Mouse (Mus musculus) hindbrain, embryonic 16.5 days (tissue): ENCODE results near the gene Gm10974. TPM values are rescaled to one million over a fixed set of nuclear protein-coding genes. Genes with fewer than 3 reads are reported as not detected.

Experiments
- ATAC-seq: fragments of 200-750 bp; cut with Nextera tagmentation; 2 replicates; pipeline ENCODE4 v1.8.0; 2017; ENCODE audit warnings: moderate TSS enrichment, moderate library complexity
- H3K27ac ChIP-seq: fragments of 300-500 bp; sonication (generic); 2 replicates; pipeline ENCODE4 v1.5.1; 2014; ENCODE audit warnings: low read depth, mild to moderate bottlenecking, control low read depth, low read length, moderate library complexity
- H3K27me3 ChIP-seq: fragments of 300-500 bp; sonication (generic); replicated peaks from 2 replicates; pipeline ENCODE4 v1.6.1; 2014; ENCODE audit warnings: low read length; ENCODE audit not compliant: control insufficient read depth, insufficient read depth
- H3K36me3 ChIP-seq: fragments of 300-500 bp; sonication (generic); 2 replicates; pipeline ENCODE4 v1.6.1; 2014; ENCODE audit warnings: mild to moderate bottlenecking, low read length, moderate library complexity, mixed read lengths; ENCODE audit not compliant: control insufficient read depth, insufficient read depth
- H3K4me1 ChIP-seq: fragments of 300-500 bp; sonication (generic); 2 replicates; pipeline ENCODE4 v1.6.1; 2014; ENCODE audit warnings: low read depth, low read length; ENCODE audit not compliant: control insufficient read depth, insufficient read depth
- H3K4me2 ChIP-seq: fragments of 300-500 bp; sonication (generic); 2 replicates; pipeline ENCODE4 v1.6.1; 2014; ENCODE audit warnings: mild to moderate bottlenecking, low read length, control low read depth, moderate library complexity
- H3K4me3 ChIP-seq: fragments of 300-500 bp; sonication (generic); 2 replicates; pipeline ENCODE4 v1.5.1; 2014; ENCODE audit warnings: mild to moderate bottlenecking, low read length, control low read depth, moderate library complexity
- H3K9ac ChIP-seq: fragments of 300-500 bp; sonication (generic); 2 replicates; pipeline ENCODE4 v1.6.1; 2014; ENCODE audit warnings: low read depth, mild to moderate bottlenecking, control low read depth, low read length, moderate library complexity
- H3K9me3 ChIP-seq: fragments of 300-500 bp; sonication (generic); 2 replicates; pipeline ENCODE4 v1.6.1; 2014; ENCODE audit warnings: mild to moderate bottlenecking, low read length, moderate library complexity; ENCODE audit not compliant: control insufficient read depth
- WGBS: fragments of 180-500 bp; shearing (Covaris S2); extraction: QIAGEN DNeasy Blood & Tissue Kit; methylation state at CpG from one replicate; pipeline ENCODE4 v1.1.7; 2014; 5-methylcytosine and 5-hydroxymethylcytosine counted together
- polyA plus RNA-seq: library from polyadenylated mRNA; unstranded; fragments of >200 nt; fragmentation: Nextera tagmentation; extraction: Ambion mirVana; gene quantifications from 2 replicates; pipeline ENCODE4 v1.2.1, GENCODE M21; 2015

The Gm10974 gene
- polyA plus RNA-seq, 1 experiment from 2014 or later, result not detected

GRCm38 (mm10) chr7:66351074-66351473 lies 14.6 kb upstream of the Gm10974 start:
- Histone ChIP-seq H3K4me3 (no peak overlapping the region), H3K36me3 (no peaks in the 10 kb centered on the region), H3K4me2 (no peak overlapping the region), H3K27me3 (no peaks in the 10 kb centered on the region), H3K27ac (no peak overlapping the region), H3K4me1 (peaks cover 4% of the 10 kb centered on the region; the same call in 1 of the 2 replicates), H3K9me3 (no peaks in the 10 kb centered on the region), H3K9ac (no peak overlapping the region)
- WGBS, result 86% methylated on average over 4 of the region's 4 CpGs
- no peak for ATAC-seq

- no peak overlapping the region for H3K4me2 ChIP-seq
- H3K36me3 ChIP-seq, result no peaks in the 10 kb centered on the region
- no peak overlapping the region for H3K4me3 ChIP-seq
- H3K9me3 ChIP-seq, result no peaks in the 10 kb centered on the region
- no peaks in the 10 kb centered on the region for H3K27me3 ChIP-seq
- no peak for ATAC-seq
- WGBS, result 72% methylated on average over 3 of the region's 3 CpGs
- H3K4me1 ChIP-seq, result no peaks in the 10 kb centered on the region
- no peak overlapping the region for H3K27ac ChIP-seq
- no peak overlapping the region for H3K9ac ChIP-seq
These were observed 10.8 kb upstream of the Gm10974 start for GRCm38 (mm10) chr7:66354911-66355310.

GRCm38 (mm10) chr7:66355791-66356522 lies 9.7 kb upstream of the Gm10974 start:
- H3K36me3 ChIP-seq, result no peaks in the 10 kb centered on the region
- 0 out of 2 replicates have a peak, but pooled peaks cover 2% of the 10 kb centered on the region for H3K9me3 ChIP-seq
- H3K4me1 ChIP-seq, result no peaks in the 10 kb centered on the region
- H3K27me3 ChIP-seq, result no peaks in the 10 kb centered on the region
- H3K27ac ChIP-seq, result no peak overlapping the region
- no peak overlapping the region for H3K9ac ChIP-seq
- no peak overlapping the region for H3K4me3 ChIP-seq
- 89% methylated on average over 8 of the region's 8 CpGs for WGBS
- no peak overlapping the region for H3K4me2 ChIP-seq
- no peak for ATAC-seq

GRCm38 (mm10) chr7:66358461-66358860 lies 7.2 kb upstream of the Gm10974 start:
- peaks cover 4% of the 10 kb centered on the region; the same call in 1 of the 2 replicates for H3K9me3 ChIP-seq
- no peaks in the 10 kb centered on the region for H3K27me3 ChIP-seq
- no peak overlapping the region for H3K4me3 ChIP-seq
- H3K4me2 ChIP-seq, result no peak overlapping the region
- no peak overlapping the region for H3K9ac ChIP-seq
- WGBS, result 92% methylated on average over 3 of the region's 3 CpGs
- H3K27ac ChIP-seq, result no peak overlapping the region
- H3K36me3 ChIP-seq, result no peaks in the 10 kb centered on the region
- no peaks in the 10 kb centered on the region for H3K4me1 ChIP-seq
- no peak for ATAC-seq

GRCm38 (mm10) chr7:66359044-66359443 lies 6.7 kb upstream of the Gm10974 start:
- no peak for ATAC-seq
- Histone ChIP-seq H3K4me1 (no peaks in the 10 kb centered on the region), H3K36me3 (no peaks in the 10 kb centered on the region), H3K27me3 (no peaks in the 10 kb centered on the region), H3K27ac (no peak overlapping the region), H3K4me2 (no peak overlapping the region), H3K4me3 (no peak overlapping the region), H3K9ac (no peak overlapping the region), H3K9me3 (peaks cover 4% of the 10 kb centered on the region; the same call in 1 of the 2 replicates)
- 90% methylated on average over 4 of the region's 4 CpGs for WGBS

GRCm38 (mm10) chr7:66364491-66364890 lies 1.2 kb upstream of the Gm10974 start:
- no peaks in the 10 kb centered on the region for H3K4me1 ChIP-seq
- no peaks in the 10 kb centered on the region for H3K36me3 ChIP-seq
- ATAC-seq, result no peak
- H3K4me3 ChIP-seq, result no peak overlapping the region
- H3K27ac ChIP-seq, result no peak overlapping the region
- no peak overlapping the region for H3K4me2 ChIP-seq
- H3K9me3 ChIP-seq, result peaks cover 4% of the 10 kb centered on the region; the same call in 1 of the 2 replicates
- no peak overlapping the region for H3K9ac ChIP-seq
- 91% methylated on average over 11 of the region's 11 CpGs for WGBS
- H3K27me3 ChIP-seq, result no peaks in the 10 kb centered on the region

- ATAC-seq, result no peak
- WGBS, result 75% methylated on average over 2 of the region's 2 CpGs
- H3K4me1 ChIP-seq, result no peaks in the 10 kb centered on the region
- peaks cover 2% of the 10 kb centered on the region; the same call in 1 of the 2 replicates for H3K9me3 ChIP-seq
- no peaks in the 10 kb centered on the region for H3K36me3 ChIP-seq
- H3K4me2 ChIP-seq, result no peak overlapping the region
- no peaks in the 10 kb centered on the region for H3K27me3 ChIP-seq
- H3K27ac ChIP-seq, result no peak overlapping the region
- no peak overlapping the region for H3K9ac ChIP-seq
- no peak overlapping the region for H3K4me3 ChIP-seq
These were observed 294 bp upstream of the Gm10974 start for GRCm38 (mm10) chr7:66365411-66365810.

GRCm38 (mm10) chr7:66369071-66369933 lies 3.6 kb downstream of the Gm10974 start:
- Histone ChIP-seq H3K27ac (no peak overlapping the region), H3K4me1 (no peaks in the 10 kb centered on the region), H3K9me3 (no peaks in the 10 kb centered on the region), H3K9ac (no peak overlapping the region), H3K4me3 (no peak overlapping the region), H3K27me3 (no peaks in the 10 kb centered on the region), H3K4me2 (no peak overlapping the region), H3K36me3 (no peaks in the 10 kb centered on the region)
- 78% methylated on average over 5 of the region's 5 CpGs for WGBS
- ATAC-seq, result no peak

- H3K27me3 ChIP-seq, result no peaks in the 10 kb centered on the region
- no peak overlapping the region for H3K9ac ChIP-seq
- ATAC-seq, result no peak
- H3K4me2 ChIP-seq, result no peak overlapping the region
- no peak overlapping the region for H3K27ac ChIP-seq
- no peak overlapping the region for H3K4me3 ChIP-seq
- H3K9me3 ChIP-seq, result no peaks in the 10 kb centered on the region
- 82% methylated on average over 5 of the region's 5 CpGs for WGBS
- H3K4me1 ChIP-seq, result no peaks in the 10 kb centered on the region
- H3K36me3 ChIP-seq, result no peaks in the 10 kb centered on the region
These were observed 4.3 kb downstream of the Gm10974 start for GRCm38 (mm10) chr7:66369934-66370445.
